ENCODE assay signal across 18 mouse cellular contexts in genomic region chr13:52617096-52617714, GRCm38 (mm10). TPM values are rescaled to one million over a fixed set of nuclear protein-coding genes. Genes with fewer than 3 reads are reported as not detected.
DNase-seq lines count a peak whose midpoint lies in the region; ATAC-seq and TF ChIP-seq lines count a peak whose summit lies in the region.
"Had no signal": no experiment of that assay in that cellular context is flagged by ENCODE, and none has a peak within 500 bp of the region (broad histone marks: within the 10 kb centered on the region; RNA-seq: fewer than 3 reads in every experiment).

No protein-coding gene starts in this region.

- no peak for TF ChIP-seq RAD21 in MEL (IDR thresholded peaks at IDR 0.05; ENCODE audit: low read depth, low read length)

- no peak for TF ChIP-seq CTCF in MEL (IDR thresholded peaks at IDR 0.05 in 2 of 3, conservative IDR thresholded peaks at IDR 0.05 in 1 of 3; ENCODE audit: control insufficient read depth in 1 of 3, insufficient read depth in 1 of 3, low read depth in 2 of 3, low read length in 3 of 3, poor library complexity in 1 of 3, severe bottlenecking in 1 of 3)

- ATAC-seq in kidney, embryonic 14.5 days (ENCODE audit: low FRiP score, low TSS enrichment), result peak; percentile 61; the same call in 1 of the 2 replicates
- ATAC-seq in liver, embryonic 11.5 days (replicated peaks; ENCODE audit: low FRiP score), result peak; percentile 85
- ATAC-seq in midbrain, embryonic 15.5 days (replicated peaks), result 0 out of 2 replicates have a peak, but pooled peaks have one; percentile 33
- ATAC-seq in forebrain, embryonic 16.5 days, result no peak
- ATAC-seq: intestine, postnatal 0 days had no signal

- H3K9me3 ChIP-seq in kidney, embryonic 14.5 days (ENCODE audit: control insufficient read depth, low read length), result no peaks in the 10 kb centered on the region
- no peaks in the 10 kb centered on the region for H3K9me3 ChIP-seq in MEL (replicated peaks; ENCODE audit: insufficient read depth, low read length)
- H3K9me3 ChIP-seq in liver, embryonic 11.5 days (ENCODE audit: control insufficient read depth, low read length), result no peaks in the 10 kb centered on the region
- H3K9me3 ChIP-seq in midbrain, embryonic 15.5 days, result no peaks in the 10 kb centered on the region
- no peaks in the 10 kb centered on the region for H3K9me3 ChIP-seq in forebrain, embryonic 16.5 days (ENCODE audit: control insufficient read depth, low read length)
- H3K9me3 ChIP-seq: forebrain, embryonic 12.5 days; hindbrain, embryonic 15.5 days; limb, embryonic 12.5 days; neural tube, embryonic 13.5 days had no signal

- H3K4me2 ChIP-seq in kidney, embryonic 14.5 days (replicated peaks; ENCODE audit: low read depth, low read length), result no peak overlapping the region
- no peak overlapping the region for H3K4me2 ChIP-seq in liver, embryonic 11.5 days
- H3K4me2 ChIP-seq in midbrain, embryonic 15.5 days, result no peak overlapping the region
- no peak overlapping the region for H3K4me2 ChIP-seq in forebrain, embryonic 16.5 days (ENCODE audit: low read length)
- H3K4me2 ChIP-seq: forebrain, embryonic 12.5 days; hindbrain, embryonic 15.5 days; limb, embryonic 12.5 days; neural tube, embryonic 13.5 days had no signal

- no peaks in the 10 kb centered on the region for H3K79me2 ChIP-seq in MEL (ENCODE audit: control insufficient read depth, insufficient read depth, low read length, poor library complexity)

- TF ChIP-seq EP300 in MEL (IDR thresholded peaks at IDR 0.05; ENCODE audit: low read depth in 1 of 2, low read length in 2 of 2), result no peak

- no peaks in the 10 kb centered on the region for H3K36me3 ChIP-seq in kidney, embryonic 14.5 days (ENCODE audit: control insufficient read depth, insufficient read depth, low read length)
- H3K36me3 ChIP-seq in MEL (ENCODE audit: control insufficient read depth in 1 of 2, insufficient read depth in 2 of 2, low read length in 2 of 2), result peaks cover 0 to 2% of the 10 kb centered on the region in 2 experiments; a peak in 2 of 4 replicates
- H3K36me3 ChIP-seq in liver, embryonic 11.5 days (ENCODE audit: control insufficient read depth, insufficient read depth, low read length), result no peaks in the 10 kb centered on the region
- no peaks in the 10 kb centered on the region for H3K36me3 ChIP-seq in midbrain, embryonic 15.5 days (replicated peaks)
- H3K36me3 ChIP-seq in forebrain, embryonic 16.5 days (ENCODE audit: control insufficient read depth, insufficient read depth), result no peaks in the 10 kb centered on the region
- H3K36me3 ChIP-seq: forebrain, embryonic 12.5 days; hindbrain, embryonic 15.5 days; limb, embryonic 12.5 days; neural tube, embryonic 13.5 days had no signal

- H3K4me3 ChIP-seq in kidney, embryonic 14.5 days (ENCODE audit: low read length), result no peak overlapping the region
- no peak overlapping the region for H3K4me3 ChIP-seq in MEL (ENCODE audit: control insufficient read depth in 1 of 2, insufficient read depth in 1 of 2, low read depth in 2 of 2, low read length in 2 of 2)
- H3K4me3 ChIP-seq in liver, embryonic 11.5 days (ENCODE audit: low read depth, low read length), result no peak overlapping the region
- no peak overlapping the region for H3K4me3 ChIP-seq in midbrain, embryonic 15.5 days
- H3K4me3 ChIP-seq in forebrain, embryonic 16.5 days (replicated peaks; ENCODE audit: low read length), result no peak overlapping the region
- H3K4me3 ChIP-seq: forebrain, embryonic 12.5 days; hindbrain, embryonic 15.5 days; left cerebral cortex, adult 2 months; limb, embryonic 12.5 days; neural tube, embryonic 13.5 days had no signal

- H3K27ac ChIP-seq in kidney, embryonic 14.5 days (ENCODE audit: low read depth, low read length), result peak overlapping the region; percentile 24; the same call in 1 of the 2 replicates
- no peak overlapping the region for H3K27ac ChIP-seq in MEL (ENCODE audit: control insufficient read depth, low read depth, low read length)
- no peak overlapping the region for H3K27ac ChIP-seq in liver, embryonic 11.5 days (ENCODE audit: low read depth, low read length)
- no peak overlapping the region for H3K27ac ChIP-seq in midbrain, embryonic 15.5 days
- H3K27ac ChIP-seq in forebrain, embryonic 16.5 days (ENCODE audit: low read length), result no peak overlapping the region
- H3K27ac ChIP-seq: forebrain, embryonic 12.5 days; hindbrain, embryonic 15.5 days; left cerebral cortex, adult 2 months; limb, embryonic 12.5 days; neural tube, embryonic 13.5 days had no signal

- H3K4me1 ChIP-seq in kidney, embryonic 14.5 days (ENCODE audit: control insufficient read depth, insufficient read depth, low read length), result 0 out of 2 replicates have a peak, but pooled peaks cover 3% of the 10 kb centered on the region
- H3K4me1 ChIP-seq in MEL (ENCODE audit: control insufficient read depth in 1 of 2, insufficient read depth in 2 of 2, low read length in 2 of 2), result peaks cover 8 to 23% of the 10 kb centered on the region in 2 experiments; a peak in 3 of 4 replicates
- peaks cover 5% of the 10 kb centered on the region for H3K4me1 ChIP-seq in liver, embryonic 11.5 days (replicated peaks; ENCODE audit: control insufficient read depth, insufficient read depth, low read length)
- H3K4me1 ChIP-seq in midbrain, embryonic 15.5 days, result no peaks in the 10 kb centered on the region
- no peaks in the 10 kb centered on the region for H3K4me1 ChIP-seq in forebrain, embryonic 16.5 days (replicated peaks; ENCODE audit: control insufficient read depth, insufficient read depth, low read length)
- H3K4me1 ChIP-seq: forebrain, embryonic 12.5 days; hindbrain, embryonic 15.5 days; limb, embryonic 12.5 days; neural tube, embryonic 13.5 days had no signal

- 27% methylated on average over 11 of the region's 11 CpGs for WGBS in kidney, embryonic 14.5 days
- 53% methylated on average over 11 of the region's 11 CpGs for WGBS in liver, embryonic 11.5 days
- WGBS in midbrain, embryonic 15.5 days, result 56% methylated on average over 11 of the region's 11 CpGs
- 73% methylated on average over 11 of the region's 11 CpGs for WGBS in forebrain, embryonic 16.5 days

- DNase-seq in kidney, postnatal 25 days, result no peak
- DNase-seq in MEL (ENCODE audit: low read depth, low spot score), result peak; percentile 14
- no peak for DNase-seq in liver, embryonic 11.5 days (ENCODE audit: low spot score)
- DNase-seq in heart, adult 18-20 months, result no peak
- no peak for DNase-seq in testis, postnatal 14 days (ENCODE audit: low spot score)
- DNase-seq: adrenal gland, adult 2 months; cerebellum, adult 9-10 months; right cerebral cortex, postnatal 4 days; thymus, postnatal 14 days had no signal

- H3K27me3 ChIP-seq in kidney, embryonic 14.5 days (ENCODE audit: control insufficient read depth, insufficient read depth, low read length), result no peaks in the 10 kb centered on the region
- H3K27me3 ChIP-seq in MEL (ENCODE audit: control insufficient read depth in 1 of 2, insufficient read depth in 2 of 2, low read length in 2 of 2), result no peaks in the 10 kb centered on the region
- H3K27me3 ChIP-seq in liver, embryonic 11.5 days (replicated peaks; ENCODE audit: control insufficient read depth, insufficient read depth, low read length), result no peaks in the 10 kb centered on the region
- no peaks in the 10 kb centered on the region for H3K27me3 ChIP-seq in midbrain, embryonic 15.5 days (replicated peaks)
- H3K27me3 ChIP-seq in forebrain, embryonic 16.5 days (replicated peaks; ENCODE audit: control insufficient read depth, insufficient read depth, low read length), result no peaks in the 10 kb centered on the region
- H3K27me3 ChIP-seq: forebrain, embryonic 12.5 days; hindbrain, embryonic 15.5 days; limb, embryonic 12.5 days; neural tube, embryonic 13.5 days had no signal

- H3K9ac ChIP-seq in kidney, embryonic 14.5 days (ENCODE audit: low read depth, low read length), result no peak overlapping the region
- no peak overlapping the region for H3K9ac ChIP-seq in MEL (ENCODE audit: control insufficient read depth, low read depth, low read length, poor library complexity, severe bottlenecking)
- H3K9ac ChIP-seq in liver, embryonic 11.5 days (ENCODE audit: low read depth, low read length), result no peak overlapping the region
- H3K9ac ChIP-seq in midbrain, embryonic 15.5 days, result no peak overlapping the region
- H3K9ac ChIP-seq in forebrain, embryonic 16.5 days (replicated peaks; ENCODE audit: low read depth, low read length), result no peak overlapping the region
- H3K9ac ChIP-seq: forebrain, embryonic 12.5 days; hindbrain, embryonic 15.5 days; limb, embryonic 12.5 days; neural tube, embryonic 13.5 days had no signal

- no peak for TF ChIP-seq POLR2A in MEL (IDR thresholded peaks at IDR 0.05; ENCODE audit: control insufficient read depth in 1 of 2, insufficient read depth in 1 of 2, low read depth in 1 of 2, low read length in 2 of 2, poor library complexity in 1 of 2)

TF ChIP-seq in MEL, 35 proteins besides CTCF, POLR2A, EP300 and RAD21:
- TF ChIP-seq MXI1 (IDR thresholded peaks at IDR 0.05; ENCODE audit: low read depth, low read length) (0 out of 2 replicates have a peak, but pooled peaks have one; percentile 31), SIN3A (IDR thresholded peaks at IDR 0.05; ENCODE audit: low read length) (peak; percentile 65), TAL1 (IDR thresholded peaks at IDR 0.05; ENCODE audit: low read length) (peak; percentile 19; the same call in 1 of the 2 replicates), POLR2AphosphoS5 (IDR thresholded peaks at IDR 0.05; ENCODE audit: borderline replicate concordance, low read depth, low read length) (no peak)

RNA-seq across cellular contexts. Expression of gene Syk, which starts 34.2 kb away (rescaled TPM):
- polyA plus RNA-seq in kidney, embryonic 14.5 days (2014; fragmentation: Nextera tagmentation; extraction: Ambion mirVana), result 5.9 and 10.0 TPM in 2 replicates
- 13.3 and 14.4 TPM in 2 replicates for total RNA-seq in MEL (2012; rRNA removed)
- 10 to 100 TPM in 1 of 2 experiments, not detected in 1; 23.8 TPM for polyA plus RNA-seq in MEL (2012; ENCODE audit: insufficient read depth in 1 of 2, insufficient read length in 2 of 2, low read depth in 1 of 2, low replicate concordance in 2 of 2, missing spikeins in 1 of 2)
- 10.1 and 10.7 TPM in 2 replicates for polyA plus RNA-seq in liver, embryonic 11.5 days (2014; fragmentation: Nextera tagmentation; extraction: Ambion mirVana)
- 1.4 and 1.8 TPM in 2 replicates for polyA plus RNA-seq in midbrain, embryonic 15.5 days (2015; fragmentation: Nextera tagmentation; extraction: Ambion mirVana)
- polyA plus RNA-seq in forebrain, embryonic 16.5 days (2015; fragmentation: Nextera tagmentation; extraction: Ambion mirVana), result 1.3 TPM in 2 replicates
- total RNA-seq in heart, adult 18-20 months (2021), result 10 to 100 TPM; 16.1 to 21.1 TPM
